Mouse (Mus musculus): Measurements from ENCODE around the gene Slc25a25. TPM values are rescaled to one million over a fixed set of nuclear protein-coding genes. Genes with fewer than 3 reads are reported as not detected.

The Slc25a25 gene
- total RNA-seq, 2 experiments from 2014 or later: 48.8 to 55.3 TPM

DNA sequence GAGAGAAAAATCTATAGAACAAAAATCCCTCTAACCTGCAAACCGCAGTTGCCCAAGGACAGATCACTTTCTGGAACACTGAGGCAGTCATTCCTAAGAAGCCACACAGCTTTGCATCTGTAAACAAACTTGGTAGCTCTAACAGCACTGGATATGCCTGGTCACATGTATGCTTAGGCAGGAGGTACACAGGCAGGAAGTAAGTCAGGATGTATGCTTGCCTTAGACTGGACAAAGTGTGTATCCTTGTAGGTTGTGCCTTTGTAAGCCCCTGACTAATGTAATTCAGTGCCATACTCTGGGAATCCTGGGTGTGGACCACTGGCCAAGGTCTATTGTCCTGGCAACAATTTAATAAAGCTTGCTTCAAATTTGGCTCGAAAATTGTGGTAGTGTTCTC, 12.5 kb upstream of the Slc25a25 start:
- no peak for DNase-seq (ENCODE audit: low spot score in 2 of 2)

- DNase-seq (ENCODE audit: low spot score in 2 of 2): no peak
These were observed 8.4 kb upstream of the Slc25a25 start for GRCm38 (mm10) chr2:32459657-32460056.

DNA sequence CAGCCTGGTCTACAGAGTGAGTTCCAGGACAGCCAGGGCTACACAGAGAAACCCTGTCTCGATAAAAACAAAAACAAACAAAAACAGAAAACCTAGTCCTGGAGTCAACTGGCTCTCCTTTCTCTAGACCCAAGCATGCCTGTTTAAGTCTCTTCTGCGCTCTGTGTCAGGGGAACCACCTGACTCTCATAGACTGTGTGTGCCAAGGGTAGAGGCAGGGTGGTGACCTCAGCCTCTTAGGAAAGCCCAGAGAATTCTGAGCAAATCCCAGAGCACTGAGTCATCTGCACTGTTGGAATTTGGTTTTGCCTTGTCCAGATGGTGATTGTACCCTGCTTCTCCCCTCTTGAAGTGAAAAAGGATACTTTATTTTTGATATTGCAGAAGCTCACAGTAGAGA, 7.1 kb upstream of the Slc25a25 start:
- DNase-seq (ENCODE audit: low spot score in 2 of 2): no peak

GRCm38 (mm10) chr2:32455101-32455500, 3.9 kb upstream of the Slc25a25 start:
- no peak for DNase-seq (ENCODE audit: low spot score in 2 of 2)

DNA sequence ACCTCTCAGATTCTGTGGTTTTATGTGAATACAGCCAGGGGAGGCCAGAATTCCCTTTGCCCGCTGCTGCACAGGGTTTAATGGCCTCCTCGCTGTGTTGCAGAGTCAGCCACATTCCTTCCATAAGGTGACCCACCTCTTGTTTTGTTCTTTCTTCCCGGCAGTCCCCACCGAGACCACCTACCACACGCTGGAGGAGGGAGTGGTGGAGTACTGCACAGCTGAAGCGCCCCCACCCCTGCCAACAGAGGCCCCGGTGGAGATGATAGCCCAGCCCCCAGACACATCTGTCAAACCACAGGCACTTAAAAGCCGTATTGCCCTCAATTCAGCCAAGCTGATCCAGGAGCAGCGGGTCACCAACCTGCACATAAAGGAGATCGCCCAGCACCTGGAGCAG, 3.4 kb upstream of the Slc25a25 start:
- no peak for DNase-seq (ENCODE audit: low spot score in 2 of 2)

- no peak for DNase-seq (ENCODE audit: low spot score in 2 of 2)
These were observed 2.5 kb upstream of the Slc25a25 start for GRCm38 (mm10) chr2:32453641-32454303.

- no peak for DNase-seq (ENCODE audit: low spot score in 2 of 2)
These were observed 1.3 kb upstream of the Slc25a25 start for GRCm38 (mm10) chr2:32452441-32452971.

DNA sequence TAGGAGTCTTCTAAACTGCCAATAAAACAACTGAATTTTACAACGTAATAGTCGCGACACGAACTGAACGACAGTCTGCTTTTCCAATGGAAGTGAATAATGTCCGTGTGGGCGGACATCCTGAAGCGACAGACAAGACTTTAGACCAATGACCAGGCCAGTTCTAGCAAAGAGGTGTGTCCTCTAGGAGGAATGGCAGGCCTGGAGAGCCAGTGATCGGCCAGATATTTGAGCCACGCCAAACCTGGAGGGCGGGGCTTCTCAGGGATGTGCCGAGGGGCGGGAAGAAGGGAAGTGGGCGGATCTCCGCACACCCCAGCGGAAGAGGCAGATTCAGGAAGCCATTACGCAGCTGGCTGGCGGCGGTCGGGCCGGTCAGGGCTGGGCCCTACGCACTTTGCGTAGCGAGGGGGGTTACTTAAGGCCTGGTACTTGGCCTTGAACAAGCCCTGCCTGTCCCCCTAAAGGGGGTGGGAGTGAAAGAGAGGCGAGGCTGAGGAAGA, 676 bp upstream of the Slc25a25 start:
- DNase-seq (ENCODE audit: low spot score in 2 of 2): peak; percentile 97 to 98

GRCm38 (mm10) chr2:32449761-32450754, 1.2 kb downstream of the Slc25a25 start, which contains the start of gene Naif1:
TSS of gene Naif1 (plus strand) at chr2:32450457.
- DNase-seq (ENCODE audit: low spot score in 2 of 2): no peak

- no peak for DNase-seq (ENCODE audit: low spot score in 2 of 2)
These were observed 2.8 kb downstream of the Slc25a25 start for GRCm38 (mm10) chr2:32448480-32448879.

DNA sequence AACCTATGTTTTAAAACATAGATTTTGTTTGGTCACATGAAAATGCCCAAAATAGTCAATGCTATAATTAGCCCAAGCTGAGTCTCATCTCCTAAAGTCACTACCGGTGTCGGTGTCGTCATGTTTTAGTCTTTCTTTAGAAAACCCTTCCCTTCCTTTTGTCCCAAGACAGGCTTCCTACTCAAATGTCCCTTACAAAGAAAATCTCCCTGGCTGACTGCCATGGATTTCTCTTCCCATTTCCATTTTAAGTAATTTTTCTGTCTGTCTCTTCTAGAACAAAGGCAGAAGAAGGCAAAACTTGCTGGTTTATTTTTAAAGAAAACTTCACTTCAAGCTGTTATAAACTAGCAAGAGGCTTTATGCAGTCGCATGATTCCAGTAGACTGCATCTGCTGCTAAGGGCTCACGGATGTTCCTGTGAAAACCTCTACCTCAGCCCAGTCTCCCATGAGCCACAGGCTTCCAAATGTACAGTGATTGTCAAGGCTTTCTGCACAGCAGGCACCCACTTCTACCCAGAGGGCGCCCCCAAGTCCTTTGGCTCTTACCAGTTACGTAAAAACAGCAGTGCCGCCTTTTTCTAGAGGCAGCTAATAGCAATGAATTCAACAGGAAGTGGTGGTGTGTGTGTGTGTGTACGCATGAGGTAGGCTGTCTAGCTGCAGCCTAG, 3.8 kb downstream of the Slc25a25 start:
- DNase-seq (ENCODE audit: low spot score in 2 of 2): no peak

- no peak for DNase-seq (ENCODE audit: low spot score in 2 of 2)
These were observed 5.7 kb downstream of the Slc25a25 start for GRCm38 (mm10) chr2:32445535-32445934.

- DNase-seq (ENCODE audit: low spot score in 2 of 2): no peak
These were observed 9.7 kb downstream of the Slc25a25 start for GRCm38 (mm10) chr2:32441550-32441949.

GRCm38 (mm10) chr2:32440632-32441031, 10.6 kb downstream of the Slc25a25 start:
- DNase-seq (ENCODE audit: low spot score in 2 of 2): no peak

- DNase-seq (ENCODE audit: low spot score in 2 of 2): no peak
These were observed 11.1 kb downstream of the Slc25a25 start for GRCm38 (mm10) chr2:32440164-32440563.

- DNase-seq (ENCODE audit: low spot score in 2 of 2): no peak
These were observed 12.1 kb downstream of the Slc25a25 start for GRCm38 (mm10) chr2:32439177-32439576.

DNA sequence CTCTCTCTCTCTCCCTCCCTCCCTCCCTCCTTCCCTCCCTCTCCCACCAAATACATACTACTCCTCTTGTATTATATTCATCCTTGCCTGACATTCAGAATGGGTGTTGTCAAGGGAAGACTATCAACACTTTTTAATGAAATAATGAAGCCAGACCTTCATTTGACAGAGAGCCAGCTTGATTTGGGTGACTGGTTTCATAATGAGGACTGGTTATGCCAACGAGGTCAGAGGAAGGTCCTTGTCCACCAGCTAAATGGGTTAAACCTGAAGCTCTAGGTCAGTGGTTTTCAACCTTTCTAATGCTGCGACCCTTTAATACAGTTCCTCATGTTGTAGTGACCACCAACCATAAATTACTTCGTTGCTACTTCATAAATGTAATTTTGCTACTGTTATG, 12.5 kb downstream of the Slc25a25 start:
- no peak for DNase-seq (ENCODE audit: low spot score in 2 of 2)

DNA sequence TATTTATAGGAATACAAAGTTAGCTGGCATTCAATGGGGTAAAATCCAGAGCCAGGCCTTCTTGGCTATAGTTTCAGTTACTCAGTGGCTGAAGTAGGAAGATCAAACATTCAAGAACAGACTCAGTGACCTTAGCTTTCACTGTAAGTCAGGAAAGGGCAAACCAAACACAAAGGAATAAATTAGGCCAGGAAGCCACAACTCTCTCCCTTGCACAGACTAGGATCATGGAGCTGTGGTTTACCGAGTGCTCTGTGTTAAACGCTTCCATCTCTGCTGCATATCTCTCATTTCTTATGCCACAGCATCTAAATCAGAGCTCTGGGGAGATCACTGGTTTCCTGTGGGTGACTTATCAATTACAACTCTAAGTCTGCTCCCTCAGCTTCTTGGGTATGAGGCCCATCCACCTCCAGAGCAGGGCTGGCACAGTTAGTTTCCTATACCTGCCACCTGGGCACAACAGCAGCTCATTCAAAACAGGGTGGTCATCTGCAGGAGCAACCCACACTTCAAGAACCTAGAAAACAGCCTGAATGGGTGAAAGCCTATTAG, 13.6 kb downstream of the Slc25a25 start:
- no peak for DNase-seq (ENCODE audit: low spot score in 2 of 2)

GRCm38 (mm10) chr2:32436686-32437372, 14.4 kb downstream of the Slc25a25 start:
- no peak for DNase-seq (ENCODE audit: low spot score in 2 of 2)
